In genomic region chr11:23149556-23150244, GRCm38 (mm10) we compare ENCODE assay signal across 9 mouse cellular contexts.
DNase-seq lines count a peak whose midpoint lies in the region; ATAC-seq and TF ChIP-seq lines count a peak whose summit lies in the region.
"Had no signal": no experiment of that assay in that cellular context is flagged by ENCODE, and none has a peak within 500 bp of the region (broad histone marks: within the 10 kb centered on the region; RNA-seq: fewer than 3 reads in every experiment).

No protein-coding gene starts in this region.

- H3K4me1 ChIP-seq in kidney, adult 2 months (ENCODE audit: control insufficient read depth, insufficient read depth, low read length): no peaks in the 10 kb centered on the region
- no peaks in the 10 kb centered on the region for H3K4me1 ChIP-seq in hindbrain, embryonic 12.5 days
- H3K4me1 ChIP-seq: embryonic facial prominence, embryonic 15.5 days had no signal

- 75% methylated on average over 5 of the region's 5 CpGs for WGBS in kidney, adult 2 months
- WGBS in hindbrain, embryonic 12.5 days: 66% methylated on average over 5 of the region's 5 CpGs

- ATAC-seq in hindbrain, embryonic 12.5 days (ENCODE audit: low FRiP score): peak; percentile 63; the same call in 1 of the 2 replicates

- H3K9me3 ChIP-seq in hindbrain, embryonic 12.5 days (replicated peaks): no peaks in the 10 kb centered on the region
- H3K9me3 ChIP-seq: embryonic facial prominence, embryonic 15.5 days had no signal

- no peak overlapping the region for H3K4me3 ChIP-seq in kidney, adult 2 months (ENCODE audit: insufficient read depth, low read depth, low read length)
- H3K4me3 ChIP-seq in hindbrain, embryonic 12.5 days: no peak overlapping the region
- H3K4me3 ChIP-seq: embryonic facial prominence, embryonic 15.5 days had no signal

- H3K36me3 ChIP-seq in kidney, adult 2 months (ENCODE audit: control insufficient read depth, insufficient read depth, low read length): no peaks in the 10 kb centered on the region
- H3K36me3 ChIP-seq in hindbrain, embryonic 12.5 days: no peaks in the 10 kb centered on the region
- H3K36me3 ChIP-seq: embryonic facial prominence, embryonic 15.5 days had no signal

- H3K27me3 ChIP-seq in kidney, adult 2 months (replicated peaks; ENCODE audit: control insufficient read depth, insufficient read depth, low read length): no peaks in the 10 kb centered on the region
- no peaks in the 10 kb centered on the region for H3K27me3 ChIP-seq in hindbrain, embryonic 12.5 days
- H3K27me3 ChIP-seq: embryonic facial prominence, embryonic 15.5 days had no signal

- peak; percentile 63 for DNase-seq in kidney, adult 2 months
- DNase-seq in kidney, adult 11 months: no peak
- peak; percentile 80 for DNase-seq in ES-CJ7 (ENCODE audit: low read depth, low spot score)
- DNase-seq in cerebellum, adult 9-11 months: peak; percentile 4
- DNase-seq in lung, postnatal 25 days (ENCODE audit: low spot score): peak; percentile 45
- DNase-seq in layer of hippocampus, postnatal 10 days (ENCODE audit: low spot score in 2 of 2): no peak
- DNase-seq in gastrocnemius, postnatal 4 days (ENCODE audit: low spot score in 2 of 2): no peak

- no peak overlapping the region for H3K9ac ChIP-seq in hindbrain, embryonic 12.5 days
- H3K9ac ChIP-seq: embryonic facial prominence, embryonic 15.5 days had no signal

- 0 out of 2 replicates have a peak, but pooled peaks have one; percentile 11 for TF ChIP-seq CTCF in kidney, adult 2 months (conservative IDR thresholded peaks at IDR 0.05; ENCODE audit: insufficient read depth, insufficient read length, low read depth, low read length)

- H3K4me2 ChIP-seq in hindbrain, embryonic 12.5 days (replicated peaks): no peak overlapping the region
- H3K4me2 ChIP-seq: embryonic facial prominence, embryonic 15.5 days had no signal

- no peak overlapping the region for H3K27ac ChIP-seq in kidney, adult 2 months (ENCODE audit: insufficient read depth, low read depth, low read length)
- no peak overlapping the region for H3K27ac ChIP-seq in hindbrain, embryonic 12.5 days
- H3K27ac ChIP-seq: embryonic facial prominence, embryonic 15.5 days had no signal

- TF ChIP-seq POLR2A in kidney, adult 2 months (IDR thresholded peaks at IDR 0.05; ENCODE audit: low read depth, low read length): no peak

Comparison
In these comparisons a context has a peak if more than half of its experiments do, and no peak if none do; other contexts are left out.
1. DNase-seq: peak in kidney, adult 2 months (single experiment), ES-CJ7 (single experiment), cerebellum, adult 9-11 months (single experiment) and lung, postnatal 25 days (single experiment); none in kidney, adult 11 months (single experiment), layer of hippocampus, postnatal 10 days (0 of 2) and gastrocnemius, postnatal 4 days (0 of 2).